Mouse (Mus musculus) urinary bladder, postnatal 10 days (tissue): ENCODE measurements around the gene Ppard.

ENCODE experiments used
- DNase-seq: peaks from one replicate; pipeline ENCODE4 v3.0.0; 2022; ENCODE audit warnings: low spot score

Gene Ppard

GRCm38 (mm10) chr17:28286133-28286532, 53.6 kb downstream of the Ppard start:
- no peak for DNase-seq

GRCm38 (mm10) chr17:28286964-28287363, 54.5 kb downstream of the Ppard start:
- no peak for DNase-seq

GRCm38 (mm10) chr17:28287578-28287977, 55.1 kb downstream of the Ppard start:
- no peak for DNase-seq

GRCm38 (mm10) chr17:28287980-28288379, 55.5 kb downstream of the Ppard start:
- no peak for DNase-seq

- peak; percentile 50 for DNase-seq
Observed at GRCm38 (mm10) chr17:28290262-28290661, 57.8 kb downstream of the Ppard start.

DNA sequence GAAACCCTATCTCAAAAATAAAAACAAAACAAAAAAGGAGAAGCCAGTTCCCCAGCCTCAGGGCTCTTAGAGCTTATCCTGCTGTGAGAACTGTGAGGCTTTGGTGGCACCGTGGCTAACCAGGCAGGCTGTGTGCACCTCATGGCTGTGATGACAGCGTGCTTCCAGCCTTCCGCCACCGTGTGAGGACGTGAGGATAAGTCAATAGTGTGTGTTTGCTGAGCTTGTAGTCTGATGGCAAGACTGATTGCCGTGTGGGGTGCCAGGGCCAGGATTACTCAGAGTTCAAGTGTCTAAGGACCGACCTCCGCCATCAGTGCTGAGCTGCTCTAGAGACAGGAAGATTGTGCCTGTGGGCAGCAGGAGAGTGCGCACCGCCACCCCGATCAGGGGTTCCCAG, 58.2 kb downstream of the Ppard start:
- DNase-seq = no peak

DNA sequence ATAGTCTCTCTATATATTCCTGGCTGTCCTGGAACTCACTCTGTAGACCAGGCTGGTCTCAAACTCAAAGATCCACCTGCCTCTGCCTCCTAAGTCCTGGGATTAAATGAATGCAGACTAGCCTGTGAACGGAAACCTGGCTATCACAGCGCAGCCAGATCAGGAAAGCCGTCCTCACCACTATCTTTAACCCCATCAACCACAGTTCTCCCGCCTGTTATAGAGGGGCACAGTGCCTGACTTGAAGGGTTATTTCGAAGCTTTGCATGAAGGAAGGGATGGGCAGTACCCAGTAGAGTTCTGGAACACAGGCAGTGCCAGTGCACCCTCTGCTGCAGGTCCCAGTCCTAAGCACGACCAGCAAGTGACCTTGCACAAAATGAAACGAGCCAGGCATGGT, 58.8 kb downstream of the Ppard start:
- no peak for DNase-seq

DNA sequence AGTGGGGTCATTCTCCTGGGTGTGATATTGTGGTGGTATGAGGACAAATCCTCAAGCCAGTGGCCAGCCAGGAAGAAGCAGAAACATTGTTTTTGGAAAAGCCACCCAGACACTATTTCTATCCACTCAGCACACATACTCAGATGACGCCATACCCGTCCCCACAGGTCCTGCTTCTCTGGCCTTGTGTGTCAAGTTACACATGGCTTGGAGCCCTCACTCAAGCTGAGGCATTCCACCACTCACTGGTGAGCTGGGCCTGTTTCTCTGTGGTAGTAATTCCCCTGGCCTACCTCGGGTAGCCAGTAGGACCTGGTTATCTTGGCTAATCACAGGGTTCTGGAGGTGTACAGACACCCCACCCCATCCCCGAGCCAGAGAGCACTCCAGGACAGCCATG, 61.2 kb downstream of the Ppard start:
- DNase-seq = no peak

GRCm38 (mm10) chr17:28294449-28295333, 62.2 kb downstream of the Ppard start:
- no peak for DNase-seq

DNA sequence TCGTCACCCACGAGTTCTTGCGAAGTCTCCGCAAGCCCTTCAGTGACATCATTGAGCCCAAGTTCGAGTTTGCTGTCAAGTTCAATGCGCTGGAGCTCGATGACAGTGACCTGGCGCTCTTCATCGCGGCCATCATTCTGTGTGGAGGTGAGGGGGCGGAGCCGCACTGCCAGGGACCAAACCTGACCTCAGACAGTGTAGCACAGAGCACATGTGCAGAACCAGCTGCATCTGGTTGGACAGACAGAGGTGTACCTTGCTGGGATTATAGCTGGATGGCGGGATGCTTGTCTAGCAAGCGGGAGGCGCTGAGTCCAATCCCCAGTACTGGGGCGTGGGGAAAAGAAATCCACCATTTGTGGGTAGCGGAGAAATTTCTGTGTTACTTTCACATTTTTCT, 66.4 kb downstream of the Ppard start:
- DNase-seq = no peak

GRCm38 (mm10) chr17:28299669-28300320, 67.3 kb downstream of the Ppard start:
- no peak for DNase-seq

DNA sequence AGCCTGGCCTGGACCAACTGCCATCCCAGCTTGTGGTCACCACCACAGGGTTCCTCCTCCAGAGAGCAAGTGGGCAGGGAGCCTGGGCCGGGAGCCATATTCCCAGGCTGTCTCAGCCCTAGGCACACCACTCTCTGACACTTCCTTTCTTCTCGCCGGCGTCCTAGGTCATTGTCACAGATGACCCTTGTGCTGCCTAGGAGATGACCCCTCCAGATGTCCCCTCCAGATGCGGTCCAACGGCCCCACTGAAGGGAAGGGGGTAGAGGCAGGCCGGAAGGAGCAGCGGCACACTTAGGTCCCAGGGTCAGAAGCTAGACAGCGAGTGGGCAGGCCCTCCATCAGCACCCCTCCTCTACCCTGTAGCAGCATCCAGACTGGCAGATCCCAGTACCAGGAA, 67.8 kb downstream of the Ppard start:
- DNase-seq = no peak

DNA sequence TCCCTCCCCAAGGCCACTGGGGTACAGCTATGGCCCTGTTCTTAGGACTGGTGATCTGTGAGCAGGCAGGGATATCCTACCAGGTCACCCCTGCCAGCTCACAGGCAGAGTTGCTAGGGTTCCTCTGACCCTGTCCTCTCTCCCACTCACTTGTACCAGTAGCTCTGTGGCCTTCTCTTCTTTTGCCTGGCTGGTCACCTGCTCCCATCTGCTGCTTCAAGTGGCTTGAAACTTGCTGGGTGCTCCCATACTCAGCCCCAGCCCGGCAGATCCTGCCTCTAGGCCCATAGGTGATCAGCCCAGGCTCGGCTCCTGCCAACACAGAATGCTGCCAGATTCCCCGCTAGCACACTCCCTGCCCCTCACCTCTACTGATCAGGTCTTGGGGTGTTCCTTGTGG, 68.3 kb downstream of the Ppard start:
- DNase-seq = no peak

DNA sequence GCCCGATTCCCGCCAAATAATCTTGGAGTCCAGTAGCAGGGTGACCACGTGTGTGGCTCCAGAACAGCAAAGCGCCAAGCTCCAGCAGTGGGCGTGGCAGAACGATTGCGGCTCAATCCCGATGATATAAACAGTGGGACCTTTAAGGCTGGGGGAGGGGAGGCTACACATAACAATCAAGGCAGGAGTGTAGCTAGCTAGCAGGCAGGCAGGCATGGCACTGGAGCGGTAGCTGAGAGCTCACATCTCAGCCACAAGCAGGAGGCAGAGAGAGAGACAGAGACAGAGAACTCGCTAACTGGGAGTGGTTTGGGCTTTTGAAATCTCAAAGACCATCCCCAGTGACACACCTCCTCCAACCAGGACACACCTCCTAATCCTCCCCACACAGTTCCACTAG, 72.7 kb downstream of the Ppard start:
- DNase-seq = no peak

DNA sequence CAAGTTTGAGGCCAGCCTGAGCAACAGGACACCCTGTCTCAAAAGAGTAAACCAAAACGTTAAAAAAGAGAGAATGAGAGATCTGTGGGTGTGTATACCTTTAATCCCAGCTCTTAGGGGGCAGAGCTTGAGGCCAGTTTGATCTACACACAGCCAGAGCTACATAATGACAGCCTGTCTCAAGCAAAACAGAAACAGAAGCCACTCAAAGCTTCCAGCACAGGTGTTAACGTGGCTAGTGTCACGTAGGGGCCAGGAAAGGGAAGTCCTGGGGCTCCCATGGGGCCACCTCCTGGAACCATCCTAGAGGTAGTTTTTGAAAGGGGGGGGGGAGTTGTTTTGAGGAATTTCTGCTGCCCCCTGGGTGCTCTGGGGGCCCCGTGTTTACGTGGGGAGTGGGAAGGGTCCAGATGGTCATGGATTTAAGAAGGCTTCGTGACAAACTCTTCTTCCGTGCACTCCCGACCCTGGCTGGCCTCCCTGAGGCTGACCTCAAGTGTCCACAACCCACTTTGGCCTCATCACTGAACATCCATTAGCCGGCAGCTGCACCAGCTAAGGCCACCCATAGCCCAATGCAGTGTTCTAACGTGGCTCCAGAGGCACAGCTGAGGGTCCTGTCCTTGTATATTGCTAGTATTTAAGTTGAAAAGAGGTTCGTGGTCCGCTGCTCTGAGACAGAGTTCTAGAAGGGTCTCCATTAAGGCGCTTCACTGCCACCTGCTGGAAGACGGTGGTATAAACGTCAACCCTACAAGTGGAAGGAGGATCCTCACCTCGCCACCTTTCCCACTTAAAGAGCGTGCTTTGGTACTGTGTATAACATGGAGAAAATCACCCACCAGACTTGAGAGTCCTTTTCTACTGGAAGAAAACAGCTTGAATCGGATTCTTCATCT, 76.0 kb downstream of the Ppard start:
- DNase-seq = peak; percentile 74

GRCm38 (mm10) chr17:28310831-28311230, 78.3 kb downstream of the Ppard start:
- DNase-seq = no peak

DNA sequence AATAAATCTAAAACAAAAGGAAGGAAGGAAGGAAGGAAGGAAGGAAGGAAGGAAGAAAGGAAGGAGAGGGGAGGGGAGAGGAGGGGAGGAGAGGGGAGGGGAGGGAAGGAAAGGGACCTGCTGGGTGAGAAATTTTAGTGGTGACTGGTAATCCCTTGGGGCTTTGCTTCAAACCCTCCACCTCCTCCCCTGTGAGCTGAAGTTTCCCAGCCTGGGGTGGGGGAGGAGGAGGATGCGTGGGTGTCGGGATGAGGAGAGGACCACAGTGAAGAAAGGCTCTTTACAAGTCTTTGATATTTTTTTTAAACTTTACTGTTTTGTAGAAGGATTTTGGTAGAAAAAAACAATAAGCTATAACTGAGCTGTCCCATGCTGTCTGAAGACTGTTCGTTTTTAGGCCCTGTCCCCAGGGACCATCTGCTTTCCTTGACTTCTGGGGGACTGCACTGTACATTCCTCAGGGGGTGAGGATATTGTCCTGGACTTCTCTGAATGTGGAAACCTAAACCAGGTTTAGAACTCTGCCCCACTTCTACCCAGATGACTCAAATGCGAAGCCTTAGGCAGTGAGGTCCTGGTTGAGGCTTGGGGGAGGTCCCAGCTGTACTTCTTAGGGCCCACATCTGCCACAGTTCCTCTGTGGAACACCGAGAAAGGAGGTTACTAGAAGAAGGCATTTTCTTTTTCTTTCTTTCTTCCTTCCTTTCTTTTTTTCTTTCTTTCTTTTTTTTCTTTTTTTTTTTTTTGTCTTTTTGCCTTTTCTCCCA, 79.0 kb downstream of the Ppard start:
- no peak for DNase-seq

- no peak for DNase-seq
Observed at GRCm38 (mm10) chr17:28312232-28313211, 80.0 kb downstream of the Ppard start.

- DNase-seq = peak; percentile 76
Observed at GRCm38 (mm10) chr17:28313212-28313879, 80.8 kb downstream of the Ppard start, which contains the start of gene Fance. Gene Fance (plus strand): TSS chr17:28313519.

- no peak for DNase-seq
Observed at GRCm38 (mm10) chr17:28313880-28314225, 81.4 kb downstream of the Ppard start.
